Mouse (Mus musculus) adrenal gland, postnatal 4 days (tissue): Measurements from ENCODE around the gene C2cd2. TPM values are rescaled to one million over a fixed set of nuclear protein-coding genes. Genes with fewer than 3 reads are reported as not detected.

Experiments used
- DNase-seq, 2 experiments: peaks; one replicate each; pipeline ENCODE4 v3.0.0; 2021 to 2022; ENCODE audit warnings: low spot score in 2 of 2, mixed read lengths in 2 of 2
- total RNA-seq, 2 experiments: library from RNA; stranded (reverse); gene quantifications; 2 replicates each; pipeline ENCODE4 v1.2.3; 2021

C2cd2 gene
- total RNA-seq, 2 experiments from 2014 or later = 26.2 to 27.3 TPM

DNA sequence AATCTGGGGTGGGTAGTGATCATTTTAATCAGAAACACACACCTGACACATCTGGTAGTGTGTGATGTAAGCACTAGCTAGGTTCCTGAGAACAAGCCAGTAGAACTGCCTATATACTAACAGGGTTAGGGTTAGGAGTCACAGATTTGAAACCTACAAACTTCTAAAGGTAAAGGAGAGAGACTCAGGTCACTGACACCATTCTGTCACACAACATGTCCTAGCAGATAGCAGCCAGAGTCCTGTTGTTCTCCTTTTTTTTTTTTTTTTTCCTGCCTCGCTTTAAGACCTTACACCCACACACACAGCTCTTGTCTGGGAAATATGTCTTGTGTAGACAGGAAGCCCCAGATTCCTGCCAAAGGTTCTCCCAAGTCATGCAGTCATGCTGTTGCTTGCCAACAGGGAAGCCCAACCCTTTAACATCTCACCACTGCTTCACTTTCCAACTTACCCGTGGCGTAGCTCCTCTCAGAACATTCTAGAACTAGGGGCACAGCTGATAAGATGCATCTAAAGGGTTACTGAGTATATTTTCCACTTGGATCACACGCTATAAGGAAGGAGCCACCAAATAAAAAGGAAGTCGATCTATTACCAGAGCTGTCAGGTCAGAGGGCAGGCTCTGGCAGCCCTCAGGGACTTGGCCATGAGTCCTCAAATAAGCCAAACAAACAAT, 64.9 kb downstream of the C2cd2 start:
- peak in 1 of 2 experiments; percentile 18 for DNase-seq

DNA sequence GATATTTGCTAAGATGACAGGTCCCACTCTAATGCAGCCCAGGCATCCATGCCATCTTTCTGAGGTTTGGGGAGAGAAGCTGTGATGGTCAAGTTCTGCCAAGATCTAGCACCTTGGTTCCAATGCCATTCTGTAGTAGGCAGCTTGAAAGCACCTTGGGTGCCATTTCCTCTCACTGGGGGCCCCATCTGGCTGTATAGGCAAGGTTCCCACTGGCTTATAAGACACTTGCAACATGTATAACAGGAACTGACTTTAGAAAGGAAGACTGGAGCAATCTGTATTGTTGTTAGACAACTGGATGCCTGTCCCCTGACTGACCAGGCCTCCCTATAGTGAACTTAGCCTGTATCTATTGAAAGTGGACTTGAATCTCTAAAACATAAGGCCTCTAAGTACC, 74.6 kb downstream of the C2cd2 start:
- no peak for DNase-seq

DNA sequence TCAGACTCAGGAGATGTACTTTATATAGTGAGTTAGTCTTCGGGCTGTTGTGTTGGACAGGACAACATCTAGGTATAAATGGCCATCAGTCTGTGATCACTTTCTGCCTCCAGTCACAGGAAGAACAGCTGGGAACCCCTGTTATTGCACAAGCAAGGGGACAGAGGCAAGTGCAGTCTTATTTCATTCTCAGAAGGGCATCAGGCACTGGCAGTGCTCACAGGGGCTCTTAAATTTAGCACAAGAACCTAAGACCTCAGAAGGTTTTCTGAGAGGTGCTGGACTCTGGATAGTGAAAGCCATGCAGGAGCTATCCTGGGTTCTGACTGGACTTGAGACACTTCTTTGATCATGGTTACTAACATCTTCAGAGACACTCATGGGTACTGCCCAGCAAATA, 78.7 kb downstream of the C2cd2 start:
- DNase-seq = no peak

- no peak for DNase-seq
Measured at GRCm38 (mm10) chr16:97882891-97883290, 79.5 kb downstream of the C2cd2 start.

- DNase-seq = peak; percentile 7 to 16
Measured at GRCm38 (mm10) chr16:97879134-97879533, 83.3 kb downstream of the C2cd2 start.

- DNase-seq = no peak
Measured at GRCm38 (mm10) chr16:97877502-97877901, 84.9 kb downstream of the C2cd2 start.

GRCm38 (mm10) chr16:97875101-97875500, 87.3 kb downstream of the C2cd2 start:
- DNase-seq = no peak

DNA sequence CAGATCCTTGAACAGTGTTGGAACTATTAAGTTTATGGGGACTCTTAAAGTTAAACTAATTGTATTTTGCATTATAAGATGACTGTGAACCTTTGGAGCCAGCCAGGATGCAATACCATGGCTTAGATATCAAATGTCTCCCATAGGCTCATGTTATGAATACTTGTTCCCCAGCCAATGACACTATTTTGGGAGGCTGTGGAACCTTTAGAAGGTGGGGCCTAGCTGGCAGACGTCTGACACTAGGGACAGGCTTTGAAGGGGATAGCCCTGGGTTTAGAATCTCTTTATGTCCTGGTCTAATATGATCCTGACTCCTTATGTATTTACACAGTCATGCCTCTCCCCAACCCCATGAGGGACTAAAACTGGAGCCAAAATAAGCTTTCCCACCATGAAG, 88.0 kb downstream of the C2cd2 start:
- DNase-seq = no peak

- DNase-seq = no peak
Measured at GRCm38 (mm10) chr16:97872657-97873056, 89.7 kb downstream of the C2cd2 start.

DNA sequence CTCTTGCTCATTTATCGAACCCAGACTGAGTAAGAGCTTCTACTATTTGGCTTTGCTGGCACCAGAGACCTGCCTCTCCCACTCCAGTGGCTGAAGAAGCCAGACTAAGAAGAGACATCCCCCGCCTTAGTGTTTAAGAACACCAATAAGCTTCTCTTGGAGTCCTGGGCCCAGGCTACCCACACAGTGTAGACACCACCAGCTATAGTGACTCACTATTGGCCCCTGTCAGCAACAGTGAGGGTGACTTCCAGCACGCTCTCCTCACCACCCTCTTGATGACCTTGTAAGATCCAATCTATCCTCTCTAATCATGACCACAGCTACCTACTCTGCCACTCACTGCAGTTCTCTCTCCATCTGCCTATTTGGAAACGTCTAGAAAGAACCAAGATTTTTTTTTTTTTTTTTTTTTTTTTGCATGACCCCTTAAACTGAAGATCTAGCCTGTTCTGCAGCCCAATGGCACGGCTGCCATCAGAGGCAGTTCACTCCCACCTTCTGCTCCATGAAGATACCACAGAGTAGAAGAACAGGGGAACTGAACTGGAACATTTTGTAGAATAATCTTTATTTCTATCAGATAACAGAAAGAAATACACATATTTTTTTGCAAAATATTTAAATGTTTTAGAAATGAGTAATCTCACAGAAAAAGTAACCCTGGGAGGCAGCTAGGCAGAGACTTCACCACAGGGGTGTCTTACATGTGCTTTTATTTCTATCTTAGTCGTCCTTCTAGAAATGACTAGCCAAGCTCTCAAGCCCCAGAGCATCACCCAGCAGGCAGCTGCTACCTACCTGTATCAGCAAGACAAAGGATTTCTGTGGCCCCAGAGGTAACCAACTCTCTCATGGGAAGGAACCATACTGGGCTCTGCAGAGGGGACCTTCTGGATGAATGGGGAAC, 93.0 kb downstream of the C2cd2 start:
- no peak for DNase-seq

- DNase-seq = no peak
Measured at GRCm38 (mm10) chr16:97863932-97864467, 98.4 kb downstream of the C2cd2 start.

DNA sequence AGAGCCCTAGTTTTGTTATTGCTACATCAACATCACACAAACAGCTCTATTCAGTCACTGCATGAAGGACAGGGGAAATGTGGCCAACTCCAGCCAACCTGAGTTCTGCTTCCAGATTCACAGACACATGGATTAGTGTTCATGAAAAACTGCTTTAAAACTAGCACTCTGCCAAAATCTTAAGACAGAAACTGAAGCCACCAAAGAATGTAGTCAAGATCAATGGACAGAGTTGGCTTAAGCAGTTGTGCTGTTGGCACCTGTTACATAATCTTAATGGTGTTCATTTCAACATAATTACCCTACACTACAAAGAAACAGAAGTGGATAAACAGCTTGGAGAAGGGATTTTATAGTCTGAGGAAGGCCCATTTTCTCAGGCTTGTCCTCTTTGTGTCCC, 106.3 kb downstream of the C2cd2 start:
- no peak for DNase-seq

DNA sequence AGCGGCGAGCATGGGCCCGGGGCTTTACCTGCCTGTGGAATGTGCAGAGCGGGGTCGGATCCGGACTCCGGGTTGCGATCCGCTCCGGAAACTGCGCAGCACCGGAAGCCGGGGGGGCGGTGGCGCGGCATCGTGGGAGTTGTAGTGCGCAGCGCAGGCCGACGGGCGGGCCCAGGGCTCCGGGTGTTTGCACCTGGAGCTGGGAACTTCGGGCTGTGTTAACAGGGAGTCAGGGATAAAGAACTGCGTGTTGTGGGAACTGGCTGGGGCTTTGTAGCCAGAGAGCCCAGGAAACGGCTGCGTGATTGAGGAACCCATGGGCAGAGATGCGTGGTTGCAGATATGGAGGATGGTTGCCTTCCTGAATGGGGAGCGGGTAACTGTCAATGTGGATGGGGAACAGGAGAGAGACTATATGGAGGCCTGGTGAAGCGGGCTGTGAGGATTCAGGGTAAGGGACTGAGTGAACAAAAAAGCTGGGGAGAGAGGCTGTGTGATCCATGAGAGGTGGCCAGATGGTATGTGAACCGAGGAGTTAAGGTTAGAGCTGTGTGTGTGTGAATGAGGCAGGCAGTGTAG, 110.6 kb downstream of the C2cd2 start, which contains the start of gene Prdm15:
Gene Prdm15, minus strand, starts transcription at position 110 of the 579 bp plus-strand sequence.
- peak; percentile 74 to 75 for DNase-seq

- peak; percentile 73 to 84 for DNase-seq
Measured at GRCm38 (mm10) chr16:97851061-97851740, 111.2 kb downstream of the C2cd2 start.

DNA sequence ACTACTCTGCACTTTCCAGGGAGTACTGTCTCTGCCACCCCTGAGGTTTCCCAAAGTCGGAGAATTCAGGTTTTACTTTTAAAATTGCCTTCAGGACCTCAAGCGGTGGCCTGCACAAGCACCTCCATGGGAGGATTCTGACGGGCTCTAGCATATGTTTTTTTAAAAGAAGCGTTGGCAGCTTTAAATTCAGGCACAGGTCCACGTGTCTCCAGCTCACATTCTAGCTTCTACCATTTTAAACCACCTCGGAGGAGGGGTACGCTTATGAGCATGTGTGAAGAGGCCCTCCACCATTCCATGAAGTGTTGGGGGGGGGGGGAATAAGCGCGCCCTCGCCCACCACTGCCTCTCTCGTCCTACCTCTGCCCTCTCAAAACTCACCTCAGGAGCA, 111.7 kb downstream of the C2cd2 start:
- no peak for DNase-seq

- DNase-seq = no peak
Measured at GRCm38 (mm10) chr16:97848832-97849231, 113.6 kb downstream of the C2cd2 start.

- no peak for DNase-seq
Measured at GRCm38 (mm10) chr16:97844967-97845937, 117.1 kb downstream of the C2cd2 start.

DNA sequence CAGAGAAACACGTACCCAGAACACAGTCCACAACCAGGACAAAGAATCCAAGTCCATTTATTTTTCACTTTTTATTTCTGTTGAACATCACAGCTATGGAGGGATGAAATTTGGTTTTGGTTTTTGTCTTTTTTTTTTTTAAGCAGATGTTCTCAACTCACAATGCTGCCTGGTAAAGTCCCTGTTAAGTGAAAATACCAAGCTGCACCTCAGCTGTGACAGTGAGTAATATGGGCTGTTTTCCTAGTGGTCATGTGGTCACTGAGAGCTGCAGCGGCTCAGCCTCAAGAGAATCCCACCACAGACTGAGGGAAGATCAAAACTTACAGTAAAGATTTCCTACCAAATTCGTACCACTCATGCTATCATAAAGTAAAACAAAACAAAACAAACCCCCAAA, 130.2 kb downstream of the C2cd2 start:
- DNase-seq = no peak

- no peak for DNase-seq
Measured at GRCm38 (mm10) chr16:97828207-97828606, 134.2 kb downstream of the C2cd2 start.
